Comparison of ENCODE assay signal across 9 mouse cellular contexts in genomic region chr1:177014346-177014745, GRCm38 (mm10).
DNase-seq lines count a peak whose midpoint lies in the region; ATAC-seq lines count a peak whose summit lies in the region.
"Had no signal": no experiment of that assay in that cellular context is flagged by ENCODE, and none has a peak within 500 bp of the region (broad histone marks: within the 10 kb centered on the region; RNA-seq: fewer than 3 reads in every experiment).

No protein-coding gene starts in this region.

- 29% methylated on average over 2 of the region's 2 CpGs for WGBS in intestine, embryonic 14.5 days
- 42% methylated on average over 2 of the region's 2 CpGs for WGBS in intestine, embryonic 15.5 days
- WGBS in forebrain, embryonic 14.5 days = 57% methylated on average over 2 of the region's 2 CpGs
- WGBS in midbrain, embryonic 11.5 days = 54% methylated on average over 2 of the region's 2 CpGs

- H3K27ac ChIP-seq in intestine, embryonic 14.5 days (ENCODE audit: low read depth) = peak overlapping the region; percentile 18; the same call in 1 of the 2 replicates
- H3K27ac ChIP-seq in intestine, embryonic 15.5 days = no peak overlapping the region
- H3K27ac ChIP-seq in forebrain, embryonic 14.5 days (ENCODE audit: low read depth, low read length) = peak overlapping the region; percentile 52; the same call in 1 of the 2 replicates
- peak overlapping the region; percentile 44; the same call in 1 of the 2 replicates for H3K27ac ChIP-seq in midbrain, embryonic 11.5 days (ENCODE audit: low read depth, low read length)

- H3K4me3 ChIP-seq in intestine, embryonic 14.5 days (ENCODE audit: low read depth, low read length) = no peak overlapping the region
- H3K4me3 ChIP-seq in intestine, embryonic 15.5 days (replicated peaks) = no peak overlapping the region
- no peak overlapping the region for H3K4me3 ChIP-seq in forebrain, embryonic 14.5 days (ENCODE audit: low read depth, low read length)
- H3K4me3 ChIP-seq in midbrain, embryonic 11.5 days (ENCODE audit: low read depth, low read length) = no peak overlapping the region

- H3K9me3 ChIP-seq in intestine, embryonic 14.5 days (ENCODE audit: control insufficient read depth, low read length) = no peaks in the 10 kb centered on the region
- no peaks in the 10 kb centered on the region for H3K9me3 ChIP-seq in intestine, embryonic 15.5 days
- H3K9me3 ChIP-seq in forebrain, embryonic 14.5 days (replicated peaks; ENCODE audit: control insufficient read depth, low read length) = no peaks in the 10 kb centered on the region
- H3K9me3 ChIP-seq in midbrain, embryonic 11.5 days (ENCODE audit: control insufficient read depth, low read length) = no peaks in the 10 kb centered on the region

- H3K36me3 ChIP-seq in intestine, embryonic 14.5 days (ENCODE audit: control insufficient read depth, insufficient read depth, low read length) = no peaks in the 10 kb centered on the region
- H3K36me3 ChIP-seq in intestine, embryonic 15.5 days = no peaks in the 10 kb centered on the region
- no peaks in the 10 kb centered on the region for H3K36me3 ChIP-seq in forebrain, embryonic 14.5 days (ENCODE audit: control insufficient read depth, insufficient read depth, low read length)
- no peaks in the 10 kb centered on the region for H3K36me3 ChIP-seq in midbrain, embryonic 11.5 days (ENCODE audit: control insufficient read depth, insufficient read depth, low read length)

- H3K4me1 ChIP-seq in intestine, embryonic 14.5 days (replicated peaks; ENCODE audit: control insufficient read depth, insufficient read depth, low read length) = peaks cover 6% of the 10 kb centered on the region
- peaks cover 7% of the 10 kb centered on the region; the same call in 1 of the 2 replicates for H3K4me1 ChIP-seq in intestine, embryonic 15.5 days (replicated peaks)
- peaks cover 30% of the 10 kb centered on the region for H3K4me1 ChIP-seq in forebrain, embryonic 14.5 days (ENCODE audit: control insufficient read depth, insufficient read depth, low read length)
- peaks cover 52% of the 10 kb centered on the region for H3K4me1 ChIP-seq in midbrain, embryonic 11.5 days (ENCODE audit: control insufficient read depth, insufficient read depth, low read length)

- H3K9ac ChIP-seq in intestine, embryonic 14.5 days (ENCODE audit: low read length) = no peak overlapping the region
- H3K9ac ChIP-seq in intestine, embryonic 15.5 days = no peak overlapping the region
- H3K9ac ChIP-seq in forebrain, embryonic 14.5 days (ENCODE audit: low read length) = no peak overlapping the region
- no peak overlapping the region for H3K9ac ChIP-seq in midbrain, embryonic 11.5 days (ENCODE audit: low read length)

- no peak for DNase-seq in intestine, embryonic 14.5 days (ENCODE audit: low spot score)
- DNase-seq in NIH3T3 (ENCODE audit: low read depth) = peak; percentile 72
- no peak for DNase-seq in forebrain, embryonic 14.5 days (ENCODE audit: low spot score)
- no peak for DNase-seq in midbrain, embryonic 11.5 days (ENCODE audit: low spot score, missing footprints)
- no peak for DNase-seq in layer of hippocampus, postnatal 10 days (ENCODE audit: low spot score in 2 of 2)
- DNase-seq in thymus, postnatal 25 days = no peak
- DNase-seq: right cerebral cortex, adult 18-20 months had no signal

- ATAC-seq in intestine, embryonic 14.5 days (replicated peaks; ENCODE audit: low FRiP score, low TSS enrichment, low read depth) = no peak
- no peak for ATAC-seq in intestine, embryonic 15.5 days
- no peak for ATAC-seq in forebrain, embryonic 14.5 days
- ATAC-seq in midbrain, embryonic 11.5 days (ENCODE audit: low FRiP score) = peak; percentile 11; the same call in 1 of the 2 replicates
- ATAC-seq in cerebellum, adult (ENCODE audit: insufficient number of reproducible peaks, low FRiP score, low TSS enrichment) = no peak

- H3K27me3 ChIP-seq in intestine, embryonic 14.5 days (replicated peaks; ENCODE audit: control insufficient read depth, insufficient read depth, low read length) = no peaks in the 10 kb centered on the region
- no peaks in the 10 kb centered on the region for H3K27me3 ChIP-seq in intestine, embryonic 15.5 days (replicated peaks)
- no peaks in the 10 kb centered on the region for H3K27me3 ChIP-seq in forebrain, embryonic 14.5 days (replicated peaks; ENCODE audit: control insufficient read depth, insufficient read depth, low read length)
- no peaks in the 10 kb centered on the region for H3K27me3 ChIP-seq in midbrain, embryonic 11.5 days (ENCODE audit: control insufficient read depth, insufficient read depth, low read length)

- no peak overlapping the region for H3K4me2 ChIP-seq in intestine, embryonic 14.5 days (ENCODE audit: low read length)
- H3K4me2 ChIP-seq in intestine, embryonic 15.5 days (replicated peaks) = no peak overlapping the region
- no peak overlapping the region for H3K4me2 ChIP-seq in forebrain, embryonic 14.5 days (ENCODE audit: low read length)
- no peak overlapping the region for H3K4me2 ChIP-seq in midbrain, embryonic 11.5 days
